Mouse (Mus musculus) naive thymus-derived CD4-positive, alpha-beta T cell, adult 2 months (primary cell): Measurements from ENCODE around the gene Arhgef6.
A peak's percentile ranks its signal among the peaks of the same experiment; 100 is the strongest.

Experiments used
- DNase-seq: peaks from one replicate; pipeline ENCODE4 v3.0.0-alpha.2; 2011; ENCODE audit warnings: low read depth

The Arhgef6 gene

GRCm38 (mm10) chrX:57196319-57196718, 142.2 kb downstream of the Arhgef6 start:
- DNase-seq: peak; percentile 88

- DNase-seq: peak; percentile 79
Observed at GRCm38 (mm10) chrX:57189335-57189734, 149.2 kb downstream of the Arhgef6 start.

- DNase-seq: peak; percentile 58
Observed at GRCm38 (mm10) chrX:57187301-57187700, 151.2 kb downstream of the Arhgef6 start.

- no peak for DNase-seq
Observed at GRCm38 (mm10) chrX:57183359-57183758, 155.2 kb downstream of the Arhgef6 start.

GRCm38 (mm10) chrX:57182470-57182869, 156.1 kb downstream of the Arhgef6 start:
- DNase-seq: no peak
